Mouse (Mus musculus) c-Kit-positive CD71-negative TER-119-negative erythroid progenitor cells, embryonic 14.5 days (primary cell): ENCODE measurements around the gene Mtfp1.

Experiments used
- DNase-seq: peaks from one replicate; pipeline ENCODE4 v3.0.0-alpha.2; 2013; ENCODE audit warnings: low read depth

Mtfp1 gene

GRCm38 (mm10) chr11:4080219-4080618 is 15.0 kb downstream of the Mtfp1 start:
- peak; percentile 65 for DNase-seq

GRCm38 (mm10) chr11:4078267-4078933 is 16.8 kb downstream of the Mtfp1 start:
- no peak for DNase-seq

- peak; percentile 64 for DNase-seq
Observed at GRCm38 (mm10) chr11:4076633-4077032, 18.6 kb downstream of the Mtfp1 start.

GRCm38 (mm10) chr11:4069664-4070063 is 25.6 kb downstream of the Mtfp1 start:
- DNase-seq = no peak

- DNase-seq = no peak
Observed at GRCm38 (mm10) chr11:4064627-4065122, 30.6 kb downstream of the Mtfp1 start, which contains the start of gene Sec14l3. Gene Sec14l3, plus strand, starts transcription at chr11:4064841.

- no peak for DNase-seq
Observed at GRCm38 (mm10) chr11:4062981-4063380, 32.3 kb downstream of the Mtfp1 start.

- no peak for DNase-seq
Observed at GRCm38 (mm10) chr11:4062523-4062922, 32.7 kb downstream of the Mtfp1 start.

GRCm38 (mm10) chr11:4060866-4061575 is 34.2 kb downstream of the Mtfp1 start:
- DNase-seq = no peak

GRCm38 (mm10) chr11:4053586-4053985 is 41.7 kb downstream of the Mtfp1 start:
- DNase-seq = peak; percentile 71

- DNase-seq = no peak
Observed at GRCm38 (mm10) chr11:4048438-4048837, 46.8 kb downstream of the Mtfp1 start.

- no peak for DNase-seq
Observed at GRCm38 (mm10) chr11:4047766-4048165, 47.5 kb downstream of the Mtfp1 start.

GRCm38 (mm10) chr11:4046526-4046925 is 48.7 kb downstream of the Mtfp1 start:
- DNase-seq = no peak

- no peak for DNase-seq
Observed at GRCm38 (mm10) chr11:4043081-4043480, 52.2 kb downstream of the Mtfp1 start.
